Mouse (Mus musculus) liver, postnatal 0 days (tissue): ENCODE measurements around the gene Sf3a2.

Source experiments
- CTCF ChIP-seq: sonication (generic); IDR thresholded peaks from 2 replicates; pipeline ENCODE4 v1.5.1; 2016; ENCODE audit warnings: antibody characterized with exemption, low read depth
- EP300 ChIP-seq: IDR thresholded peaks from 2 replicates; pipeline ENCODE4 v1.6.1; 2016; ENCODE audit warnings: antibody characterized with exemption, low read depth, mild to moderate bottlenecking

GRCm38 (mm10) chr10:80845055-80845693 is 47.2 kb downstream of the Sf3a2 start:
- TF ChIP-seq CTCF (no peak), EP300 (no peak)
